Mouse (Mus musculus) megakaryocyte progenitor cell, adult 5-6 weeks (primary cell): ENCODE measurements around the gene Mydgf. TPM values are rescaled to one million over a fixed set of nuclear protein-coding genes. Genes with fewer than 3 reads are reported as not detected.

Source experiments
- ATAC-seq: replicated peaks from 2 replicates; pipeline ENCODE4 v1.8.0; 2016; ENCODE audit warnings: mild to moderate bottlenecking, moderate TSS enrichment, inconsistent platforms; ENCODE audit not compliant: poor library complexity
- total RNA-seq, 2 experiments: library from RNA; stranded (forward) in 1 of 2; stranded (reverse) in 1 of 2; fragments of 157-497, 149-512 nt in 1 of 2; fragments of 200-1000 nt in 1 of 2; gene quantifications; 2 replicates each; pipeline versions ENCODE4 v1.2.3 to v1.2.4; 2015 to 2017

Gene Mydgf
- total RNA-seq, 2 experiments from 2014 or later, result 56.1 to 57.1 TPM

DNA sequence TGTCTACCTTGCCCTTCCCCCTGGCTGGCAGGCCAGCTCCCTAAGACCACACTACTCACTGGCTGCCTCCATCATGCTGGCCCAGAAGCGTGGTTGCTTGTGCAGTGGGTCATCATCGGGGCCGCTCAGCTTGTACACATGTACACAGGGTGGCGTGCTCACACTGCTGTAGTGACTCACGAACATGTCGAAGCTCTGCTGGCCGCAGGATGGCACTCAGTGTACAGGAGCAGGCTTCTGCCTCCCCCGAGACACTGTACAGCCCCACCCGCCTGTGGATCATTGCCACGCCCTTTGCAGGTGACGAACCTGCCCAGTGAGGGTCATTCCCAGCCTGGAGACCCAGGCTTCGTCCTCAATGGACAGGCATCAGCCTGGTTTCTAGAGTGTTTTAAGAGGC, 10.6 kb upstream of the Mydgf start:
- ATAC-seq, result no peak

DNA sequence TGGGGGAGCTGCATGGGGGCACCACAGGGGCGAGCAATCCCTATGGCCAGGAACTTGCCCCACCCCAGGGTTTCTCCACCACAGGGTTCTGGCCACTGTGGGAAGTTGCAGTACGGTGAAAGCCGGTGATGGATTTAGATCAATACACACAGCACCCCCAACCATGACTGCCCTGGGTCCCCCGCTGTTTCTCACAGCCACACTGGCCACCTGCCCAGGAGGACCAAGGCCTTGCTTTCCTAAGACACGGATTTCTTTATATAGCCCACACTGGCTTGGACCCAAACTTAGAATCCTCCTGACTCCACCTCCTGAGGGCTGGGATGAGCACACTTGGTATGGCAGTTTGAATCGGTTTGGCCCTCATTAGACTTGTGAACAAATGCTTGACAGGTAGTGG, 7.5 kb upstream of the Mydgf start:
- ATAC-seq, result no peak

DNA sequence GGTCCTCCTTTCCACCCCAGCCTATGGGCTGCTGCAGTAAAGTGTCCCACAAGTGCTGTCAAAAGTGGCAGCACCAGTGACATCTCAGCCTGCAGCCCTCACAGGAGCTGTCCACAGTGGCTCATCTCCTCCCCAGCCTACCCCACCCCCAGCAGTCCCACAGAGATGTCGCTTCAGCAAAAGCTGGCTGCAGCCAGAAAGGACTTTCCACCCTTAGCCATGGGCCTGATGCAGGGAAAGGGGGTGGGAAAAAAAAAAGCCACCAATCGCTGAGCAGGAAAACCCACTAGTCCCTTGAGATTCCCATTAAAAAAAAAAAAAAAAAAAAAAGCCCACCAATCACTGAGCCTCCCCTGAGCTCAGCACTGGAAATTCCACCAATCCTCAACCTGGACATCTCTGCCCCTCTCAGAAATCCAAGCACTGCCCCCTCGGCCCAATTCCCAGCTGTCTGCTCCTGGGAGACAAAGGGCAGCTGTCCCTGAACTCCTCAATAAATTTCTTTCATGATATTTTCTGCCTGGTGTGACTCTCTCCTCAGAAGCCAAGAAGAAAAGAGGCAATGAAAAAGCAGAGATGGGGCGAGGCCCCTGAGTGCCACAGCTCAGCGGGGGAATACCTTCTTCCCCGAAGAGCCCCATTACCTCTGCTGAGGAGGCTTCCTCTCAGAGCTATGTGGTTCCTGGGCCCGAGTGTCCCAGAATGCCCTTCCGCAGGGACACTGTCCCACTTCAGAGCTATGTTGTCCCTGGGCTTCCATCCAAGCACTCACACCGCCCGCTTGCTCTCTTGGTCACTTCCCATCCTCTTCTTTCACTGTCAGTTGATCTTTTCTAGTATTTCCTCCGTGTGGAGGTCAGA, 1.8 kb upstream of the Mydgf start:
- ATAC-seq, result no peak

DNA sequence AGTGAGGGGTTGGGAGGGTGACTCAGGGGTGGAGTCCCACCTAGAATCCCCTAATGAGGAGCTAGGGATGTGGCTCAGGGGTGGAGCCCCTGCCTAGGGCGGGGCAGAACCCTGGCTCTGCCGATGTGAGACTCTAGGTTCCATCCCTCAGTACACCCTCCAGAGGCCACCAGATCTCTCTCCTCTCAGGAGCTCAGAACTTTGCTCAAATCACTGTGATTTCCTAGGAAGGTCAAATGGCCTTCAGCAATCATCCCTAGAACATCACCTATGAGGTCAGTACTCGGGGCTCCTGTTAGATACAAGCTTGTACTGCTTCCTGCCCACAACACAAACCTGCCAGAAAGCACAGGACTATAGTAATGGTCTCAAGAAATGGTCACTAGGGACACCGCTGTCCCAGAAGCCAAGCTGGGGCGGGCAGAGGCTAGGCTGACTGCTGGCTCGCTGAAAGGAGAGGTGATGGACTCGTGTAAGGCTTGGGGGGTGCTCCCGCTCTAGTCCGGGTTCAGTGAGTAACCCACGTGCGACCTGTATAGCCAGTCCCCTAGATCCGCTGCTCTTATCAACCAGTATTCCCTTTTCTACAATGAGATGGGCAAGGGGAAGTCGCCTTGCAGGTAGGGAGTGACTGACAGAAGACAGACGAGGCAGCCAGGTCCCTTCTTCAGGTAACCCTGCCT, 604 bp downstream of the Mydgf start:
- ATAC-seq, result peak; percentile 43

DNA sequence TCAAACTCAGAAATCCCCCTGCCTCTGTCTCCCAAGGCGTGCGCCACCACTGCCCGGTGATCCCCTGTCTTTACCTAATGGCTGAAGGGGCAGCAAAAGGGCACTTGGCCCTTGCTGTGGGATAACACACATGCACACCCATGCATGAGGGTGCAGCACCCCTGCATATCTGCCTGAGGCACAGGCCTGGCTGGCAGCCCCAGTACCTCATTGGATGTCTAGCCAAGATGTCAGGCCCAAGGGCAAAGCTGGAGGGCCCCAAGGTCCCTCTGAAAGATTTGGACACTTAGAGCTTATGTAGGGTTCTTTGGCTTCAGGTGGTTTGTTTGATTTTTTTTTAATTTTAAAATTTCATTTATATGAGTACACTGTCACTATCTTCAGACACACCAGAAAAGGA, 8.3 kb downstream of the Mydgf start:
- ATAC-seq, result no peak

DNA sequence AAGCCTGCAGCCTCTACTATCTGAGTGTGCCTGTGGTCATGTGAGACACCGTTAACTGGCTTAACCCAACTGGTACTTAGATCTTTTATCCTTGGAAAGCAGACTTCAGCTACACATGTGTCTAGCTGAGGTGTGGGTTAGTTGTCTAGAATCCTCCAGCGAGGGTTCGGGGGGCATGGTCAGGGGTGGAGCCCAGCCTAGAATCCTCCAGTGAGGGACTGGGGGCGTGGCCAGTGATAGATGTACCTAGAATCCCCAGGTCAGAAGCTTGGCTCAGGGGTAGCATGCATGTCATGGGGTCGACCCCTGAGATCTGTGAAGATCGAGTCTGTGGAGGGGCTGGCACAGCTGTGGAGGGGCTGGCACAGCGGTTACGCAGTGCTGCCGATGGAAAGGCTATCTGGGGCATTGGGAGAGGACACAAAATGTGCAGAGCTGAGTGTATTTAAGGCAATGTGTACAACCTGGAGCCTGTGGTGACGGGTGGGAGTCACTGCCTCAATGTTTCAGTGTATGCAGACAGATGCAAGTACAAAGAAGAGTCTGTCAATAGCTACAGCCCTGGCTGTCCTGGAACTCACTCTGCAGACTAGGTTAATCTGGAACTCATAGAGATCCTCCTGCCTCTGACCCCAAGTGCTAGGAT, 10.2 kb downstream of the Mydgf start:
- ATAC-seq, result peak; percentile 35; the same call in 1 of the 2 replicates

DNA sequence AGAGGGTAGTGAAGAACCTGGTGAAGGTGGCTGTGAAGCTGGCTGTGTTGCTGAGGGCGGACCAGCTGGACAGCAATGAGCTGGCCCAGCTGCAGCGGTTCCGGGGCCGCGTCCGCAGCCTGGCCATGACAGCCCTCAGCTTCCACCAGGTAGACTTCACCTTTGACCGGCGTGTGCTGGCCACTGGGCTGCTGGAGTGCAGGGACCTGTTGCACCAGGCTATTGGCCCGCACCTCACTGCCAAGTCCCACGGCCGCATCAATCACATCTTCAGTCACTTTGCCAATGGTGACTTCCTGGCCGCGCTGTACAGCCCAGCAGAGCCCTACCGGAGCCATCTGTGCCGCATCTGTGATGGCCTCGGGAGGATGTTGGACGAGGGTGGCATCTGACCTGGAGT, 11.8 kb downstream of the Mydgf start:
- no peak for ATAC-seq

DNA sequence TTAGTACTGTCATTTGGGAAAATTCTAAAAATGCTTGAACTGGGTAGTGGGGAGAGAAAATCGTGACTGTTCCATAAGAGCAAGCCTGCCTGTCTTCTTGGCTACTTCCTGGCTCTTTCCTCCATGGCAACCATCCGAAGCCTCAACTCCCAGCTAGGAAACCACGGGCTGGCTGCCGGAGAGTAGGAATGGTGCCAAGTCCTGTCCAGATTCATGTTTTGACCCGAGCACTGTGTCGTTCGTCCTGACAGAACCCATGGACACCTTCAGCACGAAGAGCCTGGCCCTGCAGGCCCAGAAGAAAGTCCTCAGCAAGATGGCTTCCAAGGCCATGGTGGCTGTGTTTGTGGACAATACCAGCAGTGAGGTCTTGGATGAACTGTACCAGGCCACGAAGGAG, 12.3 kb downstream of the Mydgf start:
- no peak for ATAC-seq

DNA sequence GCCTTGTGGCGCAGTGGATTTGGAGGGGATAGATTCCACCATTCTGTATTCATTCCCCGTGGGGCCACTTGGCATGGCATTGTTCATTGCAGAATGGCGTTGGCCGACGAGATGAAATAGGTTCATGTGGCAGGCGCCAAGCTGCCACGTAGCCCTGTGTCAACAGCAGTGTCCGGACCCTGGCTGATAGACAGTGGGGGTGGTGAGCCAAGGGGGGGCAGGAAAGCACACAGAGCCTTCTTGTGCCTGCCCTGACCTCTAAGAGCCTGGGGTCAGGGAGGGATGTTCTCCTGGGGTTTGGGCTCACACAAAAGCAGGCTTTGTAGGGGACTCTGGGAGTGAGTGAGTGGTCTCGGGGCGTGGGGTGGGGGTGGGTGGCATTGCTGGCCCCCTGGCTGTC, 13.1 kb downstream of the Mydgf start:
- ATAC-seq, result no peak

DNA sequence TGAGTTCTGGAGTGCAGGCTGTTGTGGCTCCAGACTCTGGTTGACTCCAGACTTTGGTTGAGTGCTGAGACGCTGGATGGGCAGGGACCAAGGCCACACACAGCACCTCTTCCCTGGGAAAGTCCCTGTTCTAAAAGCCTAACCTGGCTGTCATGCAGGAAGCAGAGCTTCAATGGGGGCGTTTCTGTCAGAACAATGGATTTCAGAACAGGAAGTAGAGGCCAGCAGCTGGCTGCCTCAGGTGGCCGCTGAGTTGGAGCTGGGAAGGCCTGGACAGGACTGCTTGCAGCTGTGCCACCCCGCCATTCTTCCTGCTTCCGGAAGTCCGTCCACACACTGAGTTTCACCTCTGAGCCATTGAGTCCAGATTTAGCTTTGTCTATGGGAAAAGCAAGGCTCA, 13.9 kb downstream of the Mydgf start:
- no peak for ATAC-seq

DNA sequence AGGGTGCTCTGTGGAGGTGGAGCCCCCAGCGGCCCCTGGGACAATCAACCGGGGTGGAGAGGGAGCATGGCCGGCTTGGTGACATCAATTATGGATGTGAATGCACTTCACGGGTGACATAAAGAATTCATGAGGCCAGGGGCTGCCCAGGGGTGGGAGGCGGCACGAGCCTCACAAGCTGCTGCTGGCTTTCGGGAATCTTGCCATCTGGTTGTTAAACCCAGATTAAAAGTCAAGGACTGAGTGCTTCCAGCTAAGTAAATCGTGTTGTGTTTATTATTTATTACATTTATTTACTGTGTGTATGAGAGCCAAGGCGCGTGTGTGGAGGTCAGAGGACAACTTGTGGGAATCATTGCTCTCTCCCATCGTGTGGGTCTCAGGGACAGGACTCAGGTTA, 18.0 kb downstream of the Mydgf start:
- ATAC-seq, result no peak

DNA sequence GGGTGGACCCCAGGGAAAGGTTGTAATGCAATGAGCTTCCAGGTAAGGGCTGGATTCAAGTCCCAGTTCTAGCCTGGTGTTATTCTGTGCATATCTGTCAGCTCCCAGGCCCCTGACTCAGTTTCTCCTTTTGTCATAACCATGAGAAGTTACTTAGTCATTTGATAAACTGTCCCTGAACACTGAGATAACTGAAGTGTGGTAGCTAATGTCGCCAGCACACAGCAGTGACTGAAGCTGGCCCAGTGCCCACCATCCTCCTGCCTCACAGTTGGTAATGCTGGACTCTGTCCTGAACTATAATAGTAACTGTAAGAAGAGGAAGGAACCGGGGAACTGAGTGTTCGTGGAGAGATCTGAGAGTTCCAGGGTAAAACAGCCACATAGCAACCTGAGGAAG, 19.2 kb downstream of the Mydgf start:
- ATAC-seq, result no peak

DNA sequence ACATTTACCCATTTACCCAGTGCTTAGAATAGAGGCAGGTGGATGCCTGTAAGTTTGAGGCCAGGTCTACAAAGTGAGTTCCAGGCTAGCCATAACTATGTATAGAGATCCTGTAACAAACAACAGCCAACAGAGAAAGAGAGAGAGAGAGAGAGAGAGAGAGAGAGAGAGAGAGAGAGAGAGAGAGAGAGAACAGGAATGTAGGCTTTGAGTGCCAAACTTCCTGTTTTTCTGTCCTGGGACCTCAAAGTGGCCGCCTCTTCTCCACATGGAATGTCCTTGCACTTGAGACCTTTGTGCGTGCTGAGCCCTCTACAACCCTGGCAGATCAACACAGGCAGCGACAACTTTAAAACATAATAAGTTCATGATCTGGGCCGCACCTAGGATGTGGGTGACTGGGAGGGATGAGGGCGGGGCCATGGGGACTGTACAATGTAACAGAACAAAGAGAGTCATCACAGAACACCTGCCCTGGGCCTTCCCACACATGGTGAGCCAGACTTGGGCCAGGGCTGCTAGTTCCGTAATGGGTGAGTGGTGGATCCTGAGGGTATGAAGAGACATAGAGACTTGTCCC, 20.1 kb downstream of the Mydgf start:
- no peak for ATAC-seq

DNA sequence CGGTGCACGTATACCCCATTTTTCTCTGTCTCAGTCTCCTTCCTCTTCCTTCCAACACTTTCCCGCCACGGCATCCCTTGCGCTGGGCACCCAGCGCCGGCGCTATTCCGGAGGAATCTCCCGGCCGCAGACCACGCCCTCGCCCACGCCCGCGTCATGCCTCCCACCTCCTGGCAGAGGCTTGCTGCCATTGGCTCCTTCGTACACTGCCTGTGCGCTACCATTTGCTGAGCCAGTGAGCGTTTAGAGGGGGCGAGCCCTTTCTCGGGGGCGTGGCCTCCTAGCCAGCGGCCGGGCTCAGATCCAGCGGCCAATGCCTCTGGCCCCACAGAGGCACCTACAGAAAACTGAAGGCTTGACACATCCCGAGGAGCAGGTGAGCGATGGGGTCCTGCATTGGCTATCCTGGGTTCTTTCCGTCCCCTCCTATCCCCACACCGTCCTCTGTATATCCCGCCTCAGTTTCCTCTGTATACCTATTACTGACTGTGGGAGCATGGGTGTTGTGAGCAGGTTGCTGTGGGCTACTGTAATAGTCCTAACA, 21.4 kb downstream of the Mydgf start, which contains the start of gene Tnfaip8l1:
Gene Tnfaip8l1, plus strand, starts transcription at position 247 of the 544 bp plus-strand sequence.
- ATAC-seq, result peak; percentile 97

DNA sequence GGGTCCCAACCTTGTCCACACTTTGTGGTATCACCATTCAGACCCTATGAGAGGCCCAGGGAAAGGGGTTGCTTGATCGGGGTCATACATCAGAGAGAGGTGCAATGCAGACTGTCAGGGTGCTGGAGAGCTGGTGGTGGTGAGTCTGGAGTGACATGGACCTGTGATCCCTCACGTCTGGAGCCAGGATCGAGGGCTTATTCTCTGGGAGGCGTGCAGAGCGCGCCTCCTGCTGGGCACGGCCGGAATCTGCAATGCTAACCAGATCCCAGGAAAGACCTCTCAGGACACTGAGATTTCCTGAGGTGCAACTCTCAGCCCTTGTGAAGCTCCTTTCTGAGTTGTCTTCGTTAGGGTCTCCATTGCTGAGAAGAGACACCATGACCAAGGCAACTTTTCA, 24.0 kb downstream of the Mydgf start:
- ATAC-seq, result peak; percentile 62

DNA sequence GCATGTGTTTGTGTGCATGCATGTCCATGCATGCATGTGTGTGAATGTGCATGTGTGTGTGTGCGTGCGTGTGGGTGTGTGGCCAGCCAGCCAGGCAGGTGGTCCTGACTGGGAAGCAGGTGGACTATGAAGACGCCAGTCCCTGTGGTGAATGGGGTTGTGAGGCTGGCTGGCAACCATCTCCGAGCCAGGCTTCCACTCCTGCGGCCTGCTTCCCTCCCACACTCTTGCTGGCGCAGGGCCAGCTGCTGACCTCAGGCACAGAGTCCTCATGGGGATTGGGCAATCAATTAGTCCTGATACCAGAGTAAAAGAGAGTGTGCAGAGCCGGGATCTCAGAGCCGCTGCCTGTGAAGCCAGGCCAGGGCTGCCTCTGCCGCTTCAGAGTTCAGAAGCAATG, 30.1 kb downstream of the Mydgf start:
- ATAC-seq, result peak; percentile 83

DNA sequence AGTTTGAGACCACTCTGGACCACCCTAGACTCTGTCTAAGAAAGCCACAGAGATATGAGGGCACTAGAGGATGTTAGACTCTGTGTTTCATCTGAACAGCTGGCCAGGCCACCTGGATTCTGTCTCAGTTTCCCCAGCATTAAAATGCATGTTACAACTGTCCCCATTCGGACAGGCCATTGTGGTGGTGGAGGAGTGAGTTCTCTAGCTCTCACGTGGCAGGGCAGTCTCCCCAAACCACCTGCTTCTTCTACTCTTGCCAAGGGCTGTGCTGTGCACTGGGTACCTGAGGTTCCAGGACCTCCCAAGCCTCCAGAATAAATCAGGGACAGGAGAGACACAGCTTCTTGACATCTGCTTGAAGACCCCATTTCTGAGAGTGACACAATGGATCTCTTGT, 33.8 kb downstream of the Mydgf start:
- no peak for ATAC-seq

DNA sequence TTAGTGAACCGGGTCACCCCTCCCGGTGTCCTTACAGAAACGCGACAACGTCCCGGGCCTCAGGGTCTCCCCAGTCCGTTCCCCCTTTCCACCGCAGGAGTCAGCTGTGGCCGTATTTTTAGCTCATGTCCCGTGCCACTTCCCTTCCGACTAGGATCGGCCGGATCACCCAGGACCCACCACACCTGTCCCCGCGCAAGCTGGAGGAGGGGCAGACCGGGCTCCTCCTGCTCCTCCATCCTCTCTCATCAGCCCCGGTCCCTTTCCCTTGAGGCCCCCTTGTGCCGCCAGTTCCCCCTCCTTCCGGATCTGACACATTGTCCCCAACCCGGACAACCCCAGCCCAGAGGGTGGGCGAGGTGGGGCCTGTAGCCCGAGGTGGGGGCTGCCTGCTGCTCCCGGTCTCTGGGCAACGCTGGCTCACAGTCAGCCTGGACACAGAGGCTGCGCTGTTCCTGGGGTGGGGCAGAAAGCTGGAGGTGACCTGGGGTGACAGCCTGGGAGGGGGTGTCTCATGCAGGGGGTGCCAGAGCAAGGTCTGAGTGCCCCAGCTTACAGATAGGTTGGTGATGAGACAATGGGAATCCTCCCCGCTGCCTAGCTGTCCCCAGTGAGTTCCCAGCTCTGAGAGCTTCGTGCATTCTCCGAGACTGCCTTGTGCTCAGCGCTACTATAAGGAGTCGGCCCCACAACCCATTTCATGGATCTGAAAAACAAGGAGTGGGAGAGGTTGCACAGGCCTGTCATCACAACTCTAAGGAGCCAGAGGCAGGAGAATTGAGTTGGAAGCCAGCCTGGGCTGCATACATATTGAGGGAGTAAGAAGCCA, 34.7 kb downstream of the Mydgf start:
- ATAC-seq, result no peak; the same call in 1 of the 2 replicates

DNA sequence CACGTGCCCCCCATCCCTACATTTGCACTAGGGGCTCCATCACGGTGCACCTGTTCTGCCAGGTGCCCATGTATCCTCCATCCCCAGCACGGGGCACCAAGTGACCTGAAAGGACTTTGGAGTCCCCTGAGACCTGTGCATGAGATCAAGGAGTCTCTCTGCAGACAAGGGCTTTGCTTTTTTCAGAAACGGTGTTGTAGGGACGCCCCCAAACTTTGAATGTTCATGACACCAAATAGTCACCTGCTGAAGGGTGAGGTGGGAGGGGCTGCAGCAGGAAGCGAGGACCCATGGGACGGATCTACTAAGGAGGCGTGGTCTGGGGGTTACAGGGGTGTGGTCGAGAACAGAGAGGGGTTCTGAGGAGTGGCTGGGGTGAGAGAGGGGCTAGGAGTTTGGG, 35.4 kb downstream of the Mydgf start:
- ATAC-seq, result no peak

DNA sequence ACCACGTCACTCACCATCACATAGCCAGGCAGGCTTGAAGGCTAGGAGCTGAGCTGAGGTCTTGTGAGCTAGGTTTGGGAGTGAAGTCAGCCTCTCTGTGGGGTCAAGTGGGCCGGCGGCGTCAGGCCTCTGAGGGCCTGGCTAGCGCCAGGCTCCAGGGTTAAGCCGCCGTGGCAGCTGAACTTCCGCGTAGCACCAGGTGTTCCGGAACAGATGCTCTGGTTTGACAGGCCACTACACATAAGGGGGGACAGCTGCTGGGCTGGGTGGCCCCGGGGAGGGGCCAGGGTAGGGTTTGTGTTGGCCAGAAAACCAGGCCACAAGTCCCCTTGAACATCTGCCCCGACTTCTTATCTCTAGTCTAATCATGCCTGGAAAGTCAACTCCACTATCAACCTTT, 36.3 kb downstream of the Mydgf start:
- no peak for ATAC-seq
